Mouse (Mus musculus) myocyte (in vitro differentiated cells): Measurements from ENCODE around the gene Olfr434. TPM values are rescaled to one million over a fixed set of nuclear protein-coding genes. Genes with fewer than 3 reads are reported as not detected.
A peak's percentile ranks its signal among the peaks of the same experiment; 100 is the strongest.

Experiments used
- H3K27me3 ChIP-seq: one replicate; pipeline ENCODE4 v1.6.1; 2011; ENCODE audit not compliant: control insufficient read depth, insufficient read depth, insufficient read length
- H3K36me3 ChIP-seq: one replicate; pipeline ENCODE4 v1.6.1; 2011; ENCODE audit not compliant: control insufficient read depth, insufficient read depth
- H3K4me2 ChIP-seq: one replicate; pipeline ENCODE4 v1.6.1; 2011; ENCODE audit warnings: low read depth, control low read depth
- H3K4me3 ChIP-seq: one replicate; pipeline ENCODE4 v1.5.1; 2011; ENCODE audit warnings: mild to moderate bottlenecking, control low read depth, moderate library complexity
- H3K79me2 ChIP-seq: one replicate; pipeline ENCODE4 v1.6.1; 2011; ENCODE audit not compliant: control insufficient read depth, insufficient read depth
- H3ac ChIP-seq: one replicate; pipeline ENCODE4 v1.6.1; 2011; ENCODE audit not compliant: control insufficient read depth, insufficient read length
- CEBPB ChIP-seq: IDR thresholded peaks from 2 replicates; pipeline ENCODE4 v1.6.1; 2011; ENCODE audit warnings: mild to moderate bottlenecking, moderate library complexity; ENCODE audit not compliant: poor library complexity, insufficient read depth, severe bottlenecking
- E2F4 ChIP-seq: IDR thresholded peaks from one replicate; pipeline ENCODE4 v1.6.1; 2011; ENCODE audit warnings: mild to moderate bottlenecking, control low read depth, moderate library complexity; ENCODE audit not compliant: insufficient read depth
- MAX ChIP-seq: IDR thresholded peaks from one replicate; pipeline ENCODE4 v1.6.1; 2011; ENCODE audit warnings: low read depth, mild to moderate bottlenecking, control low read depth
- MYOD1 ChIP-seq, 3 experiments: IDR thresholded peaks; one replicate each; pipeline ENCODE4 v1.6.1; 2011; ENCODE audit warnings: control low read depth in 2 of 3, low read depth in 2 of 3, mild to moderate bottlenecking in 2 of 3, moderate library complexity in 1 of 3; ENCODE audit not compliant: insufficient read length in 2 of 3, control insufficient read depth in 1 of 3
- MYOG ChIP-seq, 3 experiments: IDR thresholded peaks; one replicate each; pipeline ENCODE4 v1.6.1; 2011; ENCODE audit warnings: control low read depth in 2 of 3, low read depth in 2 of 3, mild to moderate bottlenecking in 2 of 3; ENCODE audit not compliant: insufficient read length in 2 of 3, control insufficient read depth in 1 of 3, insufficient read depth in 1 of 3
- POLR2A ChIP-seq: IDR thresholded peaks from one replicate; pipeline ENCODE4 v1.6.1; 2011; ENCODE audit warnings: low read depth, mild to moderate bottlenecking, control low read depth, moderate library complexity; ENCODE audit not compliant: insufficient read length
- POLR2AphosphoS2 ChIP-seq: IDR thresholded peaks from one replicate; pipeline ENCODE4 v1.6.1; 2011; ENCODE audit warnings: low read depth, control low read depth; ENCODE audit not compliant: insufficient read length
- REST ChIP-seq: IDR thresholded peaks from one replicate; pipeline ENCODE4 v1.6.1; 2011; ENCODE audit warnings: mild to moderate bottlenecking, control low read depth, moderate library complexity; ENCODE audit not compliant: insufficient read depth, insufficient read length
- SRF ChIP-seq: IDR thresholded peaks from one replicate; pipeline ENCODE4 v1.6.1; 2011; ENCODE audit warnings: low read depth; ENCODE audit not compliant: control insufficient read depth, insufficient read length
- TCF12 ChIP-seq: IDR thresholded peaks from one replicate; pipeline ENCODE4 v1.6.1; 2011; ENCODE audit warnings: mild to moderate bottlenecking, control low read depth; ENCODE audit not compliant: poor library complexity, insufficient read depth, severe bottlenecking
- TCF3 ChIP-seq: IDR thresholded peaks from one replicate; pipeline ENCODE4 v1.6.1; 2011; ENCODE audit warnings: low read depth, control low read depth; ENCODE audit not compliant: insufficient read length
- USF1 ChIP-seq: IDR thresholded peaks from one replicate; pipeline ENCODE4 v1.6.1; 2011; ENCODE audit warnings: low read depth, mild to moderate bottlenecking, control low read depth, moderate library complexity
- polyA plus RNA-seq: library from polyadenylated mRNA; unstranded; fragments of >200 nt; fragmentation: generic; extraction: Trizol; gene quantifications from one replicate; pipeline ENCODE4 v1.2.1, GENCODE M21; 2012; ENCODE audit warnings: missing spikeins

The Olfr434 gene
- polyA plus RNA-seq, 1 experiment, result not detected

DNA sequence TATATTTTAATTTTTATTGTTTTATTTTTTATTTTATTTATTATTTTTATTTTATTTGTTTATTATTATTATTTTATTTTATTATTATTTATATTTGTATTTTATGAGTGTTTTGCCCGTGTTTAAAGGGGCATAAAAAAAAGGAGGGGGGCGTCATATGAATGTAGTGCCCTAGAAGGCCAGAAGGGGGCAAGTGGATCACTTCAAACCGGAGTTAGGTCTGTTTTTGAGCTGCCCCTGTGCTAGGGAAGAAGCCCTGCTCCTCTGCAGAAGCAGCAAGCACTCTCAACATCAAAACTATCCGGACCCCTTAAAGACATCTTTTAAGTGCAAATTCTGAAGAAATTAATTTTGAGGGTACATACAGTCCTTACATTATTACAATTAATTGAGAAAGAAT is 29.2 kb downstream of the Olfr434 start:
- H3K4me3 ChIP-seq, result no peak overlapping the region
- no peaks in the 10 kb centered on the region for H3K79me2 ChIP-seq
- H3K27me3 ChIP-seq, result no peaks in the 10 kb centered on the region
- H3ac ChIP-seq, result no peak overlapping the region
- no peak for TF ChIP-seq SRF
- no peak overlapping the region for H3K4me2 ChIP-seq
- no peaks in the 10 kb centered on the region for H3K36me3 ChIP-seq

DNA sequence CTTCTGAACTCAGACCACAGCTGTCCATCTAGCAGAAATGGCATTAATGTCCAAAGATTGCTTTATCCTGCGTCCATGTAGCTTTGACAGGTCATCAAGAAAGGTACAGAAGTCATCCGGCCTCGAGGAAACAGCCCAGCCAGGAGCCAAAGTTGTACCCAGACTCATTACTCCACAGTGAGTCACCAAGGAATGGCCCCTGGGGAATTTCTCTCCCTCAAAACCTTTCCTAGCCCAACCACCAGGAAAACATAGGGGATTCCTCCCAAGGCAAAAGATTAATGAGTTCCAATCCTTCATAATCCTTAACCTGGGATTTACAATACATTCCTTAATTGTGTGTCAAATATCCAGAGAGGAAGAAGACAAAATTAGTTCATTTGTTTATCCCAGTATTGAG is 34.6 kb downstream of the Olfr434 start:
- Histone ChIP-seq H3K36me3 (no peaks in the 10 kb centered on the region), H3K27me3 (no peaks in the 10 kb centered on the region), H3K4me3 (no peak overlapping the region), H3K4me2 (peak overlapping the region; percentile 16), H3ac (no peak overlapping the region), H3K79me2 (no peaks in the 10 kb centered on the region)
- TF ChIP-seq POLR2AphosphoS2 (no peak), MYOG (IDR thresholded peaks at IDR 0.05; ENCODE audit: control insufficient read depth in 1 of 3, insufficient read depth in 1 of 3, insufficient read length in 2 of 3, low read depth in 2 of 3) (no peak), TCF12 (no peak)

DNA sequence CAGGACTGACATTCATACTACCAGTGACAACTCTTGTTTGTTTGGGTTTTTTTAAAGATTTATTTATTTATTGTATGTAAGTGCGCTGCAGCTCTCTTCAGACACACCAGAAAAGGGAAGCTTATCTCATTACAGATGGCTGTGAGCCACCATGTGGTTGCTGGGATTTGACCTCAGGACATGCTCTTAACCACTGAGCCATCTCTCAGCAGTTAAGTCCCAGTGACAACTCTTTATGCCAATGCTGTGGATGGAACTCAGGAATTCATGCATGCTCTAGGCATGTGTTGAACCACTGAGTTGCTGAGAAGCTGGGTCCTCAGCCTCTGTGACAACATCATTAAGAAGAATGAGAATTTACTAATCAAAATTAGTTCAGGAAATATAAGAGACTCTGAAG is 40.2 kb downstream of the Olfr434 start:
- no peak for TF ChIP-seq USF1
- no peak for TF ChIP-seq POLR2AphosphoS2
- no peak overlapping the region for H3K4me2 ChIP-seq

DNA sequence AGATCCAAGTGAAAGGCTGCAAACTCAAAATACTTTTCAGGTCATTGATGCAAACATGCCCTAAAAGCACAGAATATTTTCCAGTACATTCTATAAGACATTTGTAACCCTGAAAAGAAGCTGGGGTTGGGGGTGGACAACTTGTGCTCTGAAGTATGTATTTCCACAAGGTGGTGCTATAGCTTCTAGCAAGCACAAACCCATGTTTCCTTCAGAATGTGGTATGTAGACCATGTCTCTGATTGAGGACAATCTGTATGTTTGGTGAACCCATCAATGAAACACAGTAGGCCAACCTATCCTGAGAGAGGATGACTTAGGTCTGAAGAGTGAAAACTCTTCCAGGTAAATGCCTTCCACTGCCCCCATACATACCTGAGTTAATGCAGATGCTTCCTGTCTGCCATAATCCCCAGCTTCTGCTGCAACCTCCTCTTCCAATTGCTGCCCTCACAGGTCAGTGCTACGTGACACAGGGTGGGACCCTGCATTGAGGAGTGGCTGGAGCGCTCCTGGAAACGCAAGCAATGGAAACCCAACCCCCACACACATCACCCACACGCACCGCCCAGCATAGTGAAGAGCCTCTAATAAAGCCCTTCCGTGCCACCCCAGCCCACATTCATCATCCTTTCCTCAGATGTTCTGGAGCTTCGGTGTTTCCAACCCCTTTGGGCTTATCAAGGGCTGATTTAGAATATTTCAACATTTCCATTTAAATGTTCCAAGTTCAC is 41.5 kb downstream of the Olfr434 start:
- Histone ChIP-seq H3ac (no peak overlapping the region), H3K79me2 (no peaks in the 10 kb centered on the region), H3K4me3 (no peak overlapping the region), H3K4me2 (no peak overlapping the region), H3K27me3 (no peaks in the 10 kb centered on the region), H3K36me3 (no peaks in the 10 kb centered on the region)
- no peak for TF ChIP-seq MYOG (IDR thresholded peaks at IDR 0.05; ENCODE audit: control insufficient read depth in 1 of 3, insufficient read depth in 1 of 3, insufficient read length in 2 of 3, low read depth in 2 of 3)

More for the DNA sequence above, 40.2 kb downstream of the Olfr434 start:
- Histone ChIP-seq H3K79me2 (no peaks in the 10 kb centered on the region), H3K36me3 (no peaks in the 10 kb centered on the region), H3ac (no peak overlapping the region), H3K4me3 (no peak overlapping the region), H3K27me3 (no peaks in the 10 kb centered on the region)

DNA sequence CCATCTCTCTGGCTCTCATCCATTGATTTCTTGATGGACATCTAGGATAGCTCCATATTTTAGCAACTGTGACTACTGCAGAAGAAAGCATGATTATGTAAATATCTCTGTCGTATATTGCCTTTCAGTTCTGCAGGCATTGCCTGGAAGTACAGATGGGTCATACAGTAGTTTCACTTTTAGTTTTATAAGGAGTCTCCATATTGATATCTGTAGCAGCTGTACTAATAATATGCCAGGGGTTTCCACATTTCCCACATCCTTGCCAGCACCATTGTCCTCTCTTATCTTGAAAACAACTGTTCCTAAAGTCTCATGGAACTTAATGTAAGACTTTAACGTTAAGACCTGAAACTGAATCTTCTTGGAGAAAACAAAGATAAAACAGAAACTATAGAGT is 47.9 kb downstream of the Olfr434 start:
- Histone ChIP-seq H3K4me3 (no peak overlapping the region), H3K27me3 (no peaks in the 10 kb centered on the region), H3K79me2 (no peaks in the 10 kb centered on the region), H3K36me3 (no peaks in the 10 kb centered on the region), H3ac (no peak overlapping the region), H3K4me2 (peak overlapping the region; percentile 31)
- no peak for TF ChIP-seq USF1
- TF ChIP-seq REST, result no peak
- no peak for TF ChIP-seq TCF12
- no peak for TF ChIP-seq SRF
- no peak for TF ChIP-seq E2F4
- TF ChIP-seq MYOD1 (IDR thresholded peaks at IDR 0.05; ENCODE audit: control insufficient read depth in 1 of 3, insufficient read length in 2 of 3, low read depth in 2 of 3), result no peak
- no peak for TF ChIP-seq TCF3
- TF ChIP-seq POLR2A, result no peak
- no peak for TF ChIP-seq MYOG (IDR thresholded peaks at IDR 0.05; ENCODE audit: control insufficient read depth in 1 of 3, insufficient read depth in 1 of 3, insufficient read length in 2 of 3, low read depth in 2 of 3)
- TF ChIP-seq MAX, result no peak
- TF ChIP-seq CEBPB, result no peak

DNA sequence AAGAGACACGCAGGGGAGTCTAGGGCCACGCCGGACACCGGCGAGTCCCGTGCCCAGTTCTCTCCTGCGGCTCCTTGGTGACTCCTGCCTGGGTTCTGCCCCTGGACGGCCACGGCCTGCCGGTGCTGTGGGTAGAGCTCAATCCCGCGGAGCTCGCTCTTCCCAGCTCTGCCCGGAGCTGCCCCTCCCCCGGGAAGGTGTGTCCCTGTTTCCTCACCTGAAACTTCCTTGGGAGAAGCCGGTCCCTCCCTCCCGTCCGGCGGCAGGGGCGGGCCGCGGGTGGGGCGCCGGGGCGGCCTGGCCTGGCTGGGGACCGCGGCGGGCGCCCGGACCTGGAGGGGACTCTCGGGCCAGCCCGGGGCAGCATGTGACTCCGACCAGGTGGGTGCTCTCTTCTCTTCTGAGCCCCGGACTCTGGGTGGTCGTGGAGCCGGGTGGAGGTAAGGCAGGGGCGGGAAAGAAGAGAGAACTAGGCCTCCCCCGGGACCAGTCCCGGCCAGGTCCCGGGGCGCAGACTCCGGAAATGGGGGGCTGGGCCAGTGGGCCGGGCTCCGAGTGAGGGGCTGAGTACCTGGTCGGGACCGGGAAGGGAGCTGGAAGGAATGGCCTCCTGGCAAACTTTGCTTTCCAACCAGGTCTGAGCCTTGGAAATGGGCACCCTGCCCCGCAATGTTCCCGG is 52.7 kb downstream of the Olfr434 start, which contains the start of gene Arhgef5:
Gene Arhgef5, plus strand, starts transcription at position 220 of the 679 bp plus-strand sequence.
- TF ChIP-seq MAX, result no peak
- TF ChIP-seq POLR2A, result peak; percentile 17
- TF ChIP-seq POLR2AphosphoS2, result no peak
- TF ChIP-seq MYOG (IDR thresholded peaks at IDR 0.05; ENCODE audit: control insufficient read depth in 1 of 3, insufficient read depth in 1 of 3, insufficient read length in 2 of 3, low read depth in 2 of 3), result no peak
- no peak for TF ChIP-seq E2F4
- TF ChIP-seq REST, result no peak
- peak within 1 kb of the TSS; percentile 87 for H3K4me2 ChIP-seq

More for the DNA sequence above, 52.7 kb downstream of the Olfr434 start, which contains the start of gene Arhgef5:
- no peaks in the 10 kb centered on the region for H3K79me2 ChIP-seq
- peak within 1 kb of the TSS; percentile 73 for H3ac ChIP-seq
- peak within 1 kb of the TSS; percentile 65 for H3K4me3 ChIP-seq
- no peaks in the 10 kb centered on the region for H3K36me3 ChIP-seq
- no peaks in the 10 kb centered on the region for H3K27me3 ChIP-seq
